Mouse (Mus musculus) megakaryocyte progenitor cell, adult 5-6 weeks (primary cell): Measurements from ENCODE around the gene Fbp1. TPM values are rescaled to one million over a fixed set of nuclear protein-coding genes. Genes with fewer than 3 reads are reported as not detected.
"Not testable (repeated sequence)": the region's sequence is repeated elsewhere in the genome, so short reads cannot be mapped to it uniquely, and the experiment has no call there.

Experiments used
- ATAC-seq: replicated peaks from 2 replicates; pipeline ENCODE4 v1.8.0; 2016; ENCODE audit warnings: mild to moderate bottlenecking, moderate TSS enrichment, inconsistent platforms; ENCODE audit not compliant: poor library complexity
- total RNA-seq, 2 experiments: library from RNA; stranded (forward) in 1 of 2; stranded (reverse) in 1 of 2; fragments of 157-497, 149-512 nt in 1 of 2; fragments of 200-1000 nt in 1 of 2; gene quantifications; 2 replicates each; pipeline versions ENCODE4 v1.2.3 to v1.2.4; 2015 to 2017

Gene Fbp1
- total RNA-seq, 2 experiments from 2014 or later, result 10.5 to 19.5 TPM

DNA sequence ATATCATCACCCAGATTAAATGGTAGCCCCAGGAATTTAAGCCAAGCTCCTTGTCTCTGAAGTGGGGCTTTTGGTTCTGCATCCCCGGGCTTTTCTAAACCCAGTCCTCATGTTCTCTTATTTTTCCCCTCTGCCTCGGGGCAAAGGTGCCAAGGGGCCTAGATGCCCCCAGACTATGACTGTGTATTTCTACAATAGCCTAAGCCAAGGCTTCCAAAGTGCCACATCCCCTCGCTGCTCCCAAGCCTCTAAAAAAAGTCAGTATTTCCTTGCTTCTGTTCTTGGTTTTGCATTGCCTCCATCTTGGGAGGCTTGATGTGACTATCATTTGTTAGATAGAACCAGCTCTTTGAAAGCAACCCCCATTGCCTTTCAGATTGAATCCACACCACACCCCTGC, 3.5 kb downstream of the Fbp1 start:
- no peak for ATAC-seq

DNA sequence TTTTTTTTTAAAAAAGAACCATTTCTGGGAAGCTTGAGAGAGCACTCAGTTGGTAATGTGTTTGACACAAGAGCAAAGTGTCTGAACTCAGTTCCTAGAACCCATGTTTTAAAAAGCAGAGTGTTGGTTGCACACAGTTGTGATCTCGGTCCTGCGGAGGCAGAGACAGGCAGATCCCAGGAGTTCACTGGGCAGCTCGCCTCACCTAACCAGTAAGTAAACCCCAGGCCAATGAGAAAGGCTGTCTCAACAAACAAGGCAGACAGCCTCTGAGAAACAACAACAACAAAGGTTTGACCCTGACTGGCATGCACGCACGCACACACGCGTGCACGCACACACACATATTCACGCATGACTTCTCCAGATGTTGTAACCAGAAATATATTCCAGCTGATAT, 4.2 kb downstream of the Fbp1 start:
- no peak for ATAC-seq

DNA sequence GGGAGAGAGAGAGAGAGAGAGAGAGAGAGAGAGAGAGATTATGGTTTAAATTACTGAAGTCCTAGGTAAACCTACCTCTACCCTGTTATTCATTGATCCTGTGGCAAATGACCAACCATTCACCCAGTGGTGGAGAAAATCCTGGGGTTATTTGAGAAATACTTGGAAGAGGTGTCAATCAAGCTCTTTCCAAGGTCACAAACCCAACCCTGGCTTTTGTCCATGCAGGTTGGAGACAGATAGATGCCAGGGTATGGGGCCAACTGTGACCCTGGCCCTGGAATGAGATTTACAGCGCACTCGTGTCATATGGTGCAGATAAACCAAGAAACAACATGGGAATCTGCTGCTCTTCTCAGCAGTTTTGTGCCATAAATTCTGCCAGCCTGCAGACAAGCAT, 4.6 kb downstream of the Fbp1 start:
- no peak for ATAC-seq

DNA sequence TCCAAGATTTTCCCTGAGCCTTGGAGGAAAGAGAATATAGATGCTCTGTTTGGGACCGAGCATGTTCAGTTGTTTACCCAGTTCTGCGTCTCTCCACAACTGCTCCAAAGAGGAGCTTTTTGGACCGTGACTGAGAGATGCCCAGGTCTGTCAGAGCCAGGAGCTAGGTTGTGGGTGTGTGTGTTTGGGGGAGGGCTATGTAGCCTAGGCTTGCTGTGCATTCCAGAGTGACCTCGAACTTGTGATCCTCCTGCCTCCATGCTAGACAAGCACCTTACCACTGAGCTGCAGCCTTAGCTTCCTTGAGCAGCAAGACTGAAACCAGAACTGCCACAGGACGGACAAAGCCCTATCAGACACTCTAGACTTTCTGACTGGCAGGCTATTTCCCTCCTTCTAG, 5.2 kb downstream of the Fbp1 start:
- ATAC-seq, result no peak

DNA sequence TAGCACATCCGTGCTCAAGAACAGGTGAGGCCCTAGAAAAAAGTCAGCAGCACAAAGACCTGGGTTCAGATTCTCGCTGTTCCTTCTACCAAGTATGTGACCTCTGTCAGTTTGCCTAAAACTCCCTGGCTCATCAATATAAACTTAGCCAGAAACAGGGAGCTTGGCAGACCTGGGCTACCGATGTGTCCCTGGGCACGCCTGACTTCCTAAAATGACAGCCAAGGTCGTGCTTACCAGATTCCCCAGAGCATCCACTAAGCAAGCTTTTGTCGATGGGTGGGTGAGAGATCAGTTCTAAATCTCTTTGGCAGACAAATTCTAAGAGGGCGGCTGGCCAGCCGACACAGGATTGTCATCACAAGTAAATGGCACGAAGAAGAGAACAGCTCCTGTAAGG, 6.7 kb downstream of the Fbp1 start:
- ATAC-seq, result no peak

DNA sequence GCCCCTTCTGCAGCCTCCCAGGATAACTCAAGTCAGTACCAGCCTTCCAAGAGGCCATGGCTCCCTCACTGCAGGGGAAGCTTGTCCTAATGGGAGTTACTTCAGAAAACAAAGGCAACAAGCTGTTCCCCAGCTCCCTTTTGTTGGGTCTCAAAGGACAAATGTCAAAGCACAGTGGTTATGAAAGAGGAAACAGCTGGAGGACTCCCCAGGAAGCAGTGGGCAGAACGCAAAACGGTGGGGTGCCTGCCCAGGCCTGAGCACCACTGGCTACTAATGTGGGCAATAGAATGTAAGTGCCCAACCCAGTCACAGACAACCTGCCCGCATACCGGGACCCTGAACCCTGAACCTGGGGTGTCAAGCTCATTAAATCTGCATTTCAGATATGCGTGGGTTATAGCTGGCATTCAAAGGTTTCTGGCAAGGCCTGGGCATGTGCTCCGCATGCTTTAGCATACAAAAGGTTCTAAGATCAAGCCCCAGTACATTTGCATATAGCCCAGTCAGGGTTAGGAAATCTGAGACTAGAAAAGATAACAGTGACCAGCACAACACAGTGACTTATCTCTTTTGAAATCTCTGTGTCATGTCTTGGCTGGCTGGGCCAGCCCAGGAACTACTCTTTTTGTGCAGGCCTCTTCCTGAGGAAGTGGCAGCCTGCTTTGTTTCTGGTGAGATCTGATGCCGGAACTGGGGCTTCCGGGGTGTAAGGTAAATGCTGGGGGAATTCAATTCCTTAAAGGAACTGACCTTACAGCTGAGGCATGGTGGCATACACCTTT, 8.1 kb downstream of the Fbp1 start:
- ATAC-seq, result peak; percentile 87

DNA sequence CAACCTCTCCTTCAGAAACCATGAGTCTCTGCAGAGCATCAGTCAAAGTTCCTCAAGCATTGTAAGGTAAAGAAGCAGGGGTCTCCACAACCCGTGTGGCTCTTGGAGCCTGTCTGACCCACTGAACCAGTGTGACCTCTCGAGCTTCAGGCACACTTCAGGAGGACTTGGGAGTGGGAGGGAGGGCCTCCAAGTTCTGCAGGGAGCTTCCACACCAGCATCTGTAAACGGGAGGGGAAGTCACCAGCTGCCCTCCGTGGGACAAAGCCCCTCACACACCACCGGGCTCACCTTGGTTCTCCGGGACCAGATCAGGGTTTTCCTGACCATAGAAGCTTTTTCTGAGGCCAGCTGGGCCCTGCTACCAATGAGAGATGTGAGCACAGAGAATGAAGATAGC, 8.7 kb downstream of the Fbp1 start:
- peak; percentile 6 for ATAC-seq

DNA sequence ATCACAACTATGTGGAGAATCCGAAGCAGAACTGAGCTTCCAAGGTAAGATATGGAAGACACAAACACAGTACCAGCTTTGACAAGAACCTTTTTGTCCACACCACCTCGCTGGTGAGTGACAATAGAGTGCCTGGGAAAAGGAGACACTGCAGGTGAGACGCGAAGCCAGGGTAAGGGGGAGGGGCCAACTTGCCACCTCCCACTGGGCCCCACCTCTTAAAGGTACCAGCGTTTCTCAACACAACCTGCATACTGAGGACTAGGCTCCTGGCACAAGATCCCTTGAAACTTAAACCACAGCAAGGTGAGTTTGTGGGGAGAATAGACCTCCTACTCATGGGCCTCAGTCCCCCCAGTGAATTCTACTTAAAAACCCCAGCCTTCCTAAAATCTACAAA, 10.8 kb downstream of the Fbp1 start:
- ATAC-seq, result no peak

DNA sequence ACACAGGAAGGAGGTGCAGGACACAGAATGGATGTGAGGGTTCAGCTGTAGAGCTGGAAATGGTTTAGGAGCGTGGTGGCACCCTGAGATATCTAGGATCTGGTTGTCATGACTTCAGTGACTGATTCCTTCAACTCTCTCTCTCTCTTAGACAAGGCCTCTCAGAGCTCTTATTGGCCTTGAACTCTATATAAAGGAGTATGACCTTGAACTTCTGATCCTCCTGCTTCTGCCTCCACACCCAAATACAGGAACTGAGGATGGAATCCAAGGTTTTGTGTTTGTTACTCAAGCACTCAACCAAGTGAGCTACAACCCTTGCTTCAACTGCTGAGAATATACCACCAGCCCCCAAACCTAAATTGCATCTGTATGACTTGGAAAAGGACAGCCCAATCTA, 12.0 kb downstream of the Fbp1 start:
- ATAC-seq, result no peak

DNA sequence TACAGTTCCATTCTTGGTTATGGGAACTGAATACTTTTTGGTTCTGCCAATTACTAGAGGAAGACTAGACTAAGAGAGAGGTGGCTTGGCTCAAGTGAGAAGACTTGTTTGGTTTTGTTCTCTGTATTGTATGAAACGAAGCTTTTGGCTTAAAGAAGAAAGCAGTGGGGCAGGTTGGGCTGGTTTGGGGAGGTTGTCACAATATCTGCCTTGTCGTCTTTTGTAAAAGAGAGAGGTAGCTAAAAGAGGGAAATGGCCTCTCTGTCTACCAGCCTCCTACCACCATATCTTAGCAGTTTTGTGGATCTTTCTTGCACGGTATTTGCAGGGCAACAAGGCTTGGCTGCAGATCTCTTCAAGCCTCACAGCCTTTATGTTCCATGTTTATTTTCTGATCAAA, 15.8 kb downstream of the Fbp1 start:
- ATAC-seq, result no peak

DNA sequence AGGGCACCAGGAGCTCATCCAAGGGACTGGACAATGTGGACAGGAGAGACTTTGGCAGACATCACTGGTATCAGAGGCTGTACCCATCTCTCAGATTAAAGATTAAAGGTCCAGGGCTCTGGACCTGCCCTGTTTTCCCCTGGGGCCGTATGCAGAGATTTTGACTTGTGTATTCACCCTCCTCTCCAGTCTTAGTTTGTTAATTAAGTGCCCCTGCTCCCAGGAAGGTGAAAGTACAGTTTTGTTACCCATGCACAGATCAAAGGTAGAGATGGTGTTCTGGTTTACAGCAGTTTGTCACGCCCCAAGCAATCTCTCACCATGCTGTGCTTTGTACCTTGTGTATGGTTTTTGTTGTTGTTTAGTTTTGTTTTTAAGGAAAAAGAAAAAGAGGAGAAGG, 17.5 kb downstream of the Fbp1 start:
- ATAC-seq, result no peak

DNA sequence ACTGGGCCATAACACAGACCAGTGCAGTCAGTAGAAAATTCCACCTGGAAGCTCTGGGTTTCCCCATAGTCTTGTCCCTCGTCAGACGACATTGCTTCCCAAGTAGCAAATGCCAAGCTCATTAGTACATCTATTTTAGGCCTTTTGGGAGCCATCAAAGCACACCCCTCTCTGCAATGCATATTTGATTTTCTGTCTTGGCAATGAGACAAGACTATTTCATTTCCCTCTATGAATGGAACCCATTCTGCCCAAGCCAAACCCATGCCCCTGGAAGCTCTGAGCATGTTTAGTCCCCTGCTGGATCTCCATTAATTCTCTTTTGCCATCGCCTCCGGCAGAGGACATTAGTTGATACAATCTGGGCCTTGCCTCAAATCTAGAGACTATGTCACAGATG, 21.3 kb downstream of the Fbp1 start:
- ATAC-seq, result no peak

DNA sequence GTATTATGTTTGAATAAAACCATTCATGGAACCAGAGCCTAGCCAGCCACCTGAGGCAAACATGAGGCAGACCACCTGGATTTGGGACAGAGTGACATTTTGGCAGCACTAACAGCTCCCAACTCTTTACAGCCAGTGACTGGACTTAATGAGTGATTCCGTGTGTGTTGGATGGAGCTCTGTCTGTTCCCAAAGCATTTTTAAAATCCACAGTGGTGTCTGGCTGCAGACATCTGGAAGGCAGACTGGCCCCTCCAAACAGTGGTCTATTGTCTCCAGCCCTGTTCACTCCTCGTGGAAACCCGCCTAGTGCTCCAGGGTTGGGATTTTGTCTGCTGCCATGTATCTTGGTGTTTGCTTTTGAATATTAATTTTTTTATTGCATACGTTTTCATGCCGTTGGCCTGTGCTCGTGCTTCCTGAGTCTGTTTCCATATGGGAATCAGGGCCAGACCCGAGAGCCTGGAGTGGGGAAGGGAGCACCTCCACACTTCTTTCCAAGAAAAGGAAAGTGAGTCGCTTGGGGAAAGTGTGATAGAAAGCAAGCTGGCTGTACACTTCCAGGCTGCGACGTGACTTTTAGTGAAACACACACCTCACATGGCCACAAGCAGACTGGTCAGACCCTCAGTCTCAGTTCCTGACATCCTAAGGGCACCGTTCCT, 22.3 kb downstream of the Fbp1 start:
- no peak for ATAC-seq

DNA sequence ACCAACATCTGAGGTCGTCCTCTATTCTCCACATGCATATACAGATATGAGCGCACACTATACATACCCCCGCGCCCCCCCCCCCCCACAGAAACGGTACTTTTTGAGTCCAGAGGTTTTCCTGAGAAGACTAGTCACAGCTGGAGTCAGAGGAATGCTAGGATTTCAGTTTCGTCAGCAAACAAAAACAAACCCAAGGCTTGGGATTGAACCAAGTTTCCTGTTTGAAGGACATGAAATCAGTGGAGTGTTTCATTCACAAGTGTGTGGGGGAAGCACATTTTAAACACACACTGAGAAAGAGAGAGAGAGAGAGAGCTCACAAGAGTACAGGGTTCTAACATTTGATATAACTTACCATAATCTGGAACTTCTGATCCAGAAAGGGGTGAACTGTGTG, 24.3 kb downstream of the Fbp1 start:
- ATAC-seq, result no peak

DNA sequence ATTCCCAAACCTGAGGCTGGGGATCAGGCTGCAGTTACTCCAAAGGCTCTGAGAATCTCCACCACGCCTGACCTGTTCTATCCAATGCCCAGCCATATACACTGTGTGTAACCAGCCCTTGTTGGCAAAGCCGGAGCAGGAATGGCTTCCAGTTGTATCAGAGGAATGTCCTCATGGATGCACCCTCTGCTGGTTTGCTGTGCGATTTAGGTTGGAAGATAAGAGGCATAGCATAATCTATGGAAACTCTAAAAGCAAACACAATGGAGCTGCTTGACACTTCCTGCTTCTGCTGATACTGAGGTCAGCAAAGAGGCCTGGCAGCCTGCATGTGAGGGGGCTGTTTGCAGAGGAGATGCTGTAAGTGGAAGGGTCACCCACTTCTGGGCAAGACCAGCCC, 25.2 kb downstream of the Fbp1 start:
- no peak for ATAC-seq

DNA sequence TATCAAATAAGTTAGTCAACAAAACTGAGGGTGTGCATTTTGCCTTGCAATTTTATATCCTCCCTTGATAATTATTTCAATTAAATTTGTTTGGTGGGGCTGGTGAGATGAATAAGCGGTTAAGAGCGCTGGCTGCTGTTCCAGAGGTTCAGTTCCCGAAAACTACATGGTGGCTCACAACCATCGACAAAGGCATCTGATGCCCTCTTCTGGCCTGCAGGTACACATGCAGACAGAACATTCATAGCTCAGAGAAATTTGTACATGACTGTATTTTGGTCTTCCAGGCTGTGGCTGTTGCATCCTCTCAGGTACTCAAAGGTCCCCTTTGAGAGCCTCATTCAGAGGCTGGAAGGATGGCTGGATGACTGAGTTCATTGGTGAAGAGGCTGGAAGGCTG, 28.0 kb downstream of the Fbp1 start:
- no peak for ATAC-seq

DNA sequence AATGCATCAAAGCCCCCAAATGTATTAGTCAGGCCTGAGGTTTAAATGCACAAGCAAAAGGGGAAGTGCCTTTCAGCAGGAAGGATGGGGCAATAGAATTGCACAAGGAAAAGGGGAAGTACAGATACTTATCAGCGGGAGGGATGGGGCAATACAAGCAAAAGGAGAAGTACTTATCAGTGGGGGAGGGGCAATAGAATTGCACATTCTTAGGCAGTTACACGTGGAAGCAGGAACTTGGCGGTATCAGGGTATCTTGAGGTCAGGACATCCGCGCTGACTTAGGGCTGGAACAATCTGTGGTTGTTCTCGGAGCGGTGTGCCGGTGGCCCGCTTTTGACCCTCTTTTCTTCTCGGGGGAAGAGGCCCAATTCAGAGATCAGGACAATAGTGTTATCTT, 28.8 kb downstream of the Fbp1 start:
- ATAC-seq, result not testable (repeated sequence)

DNA sequence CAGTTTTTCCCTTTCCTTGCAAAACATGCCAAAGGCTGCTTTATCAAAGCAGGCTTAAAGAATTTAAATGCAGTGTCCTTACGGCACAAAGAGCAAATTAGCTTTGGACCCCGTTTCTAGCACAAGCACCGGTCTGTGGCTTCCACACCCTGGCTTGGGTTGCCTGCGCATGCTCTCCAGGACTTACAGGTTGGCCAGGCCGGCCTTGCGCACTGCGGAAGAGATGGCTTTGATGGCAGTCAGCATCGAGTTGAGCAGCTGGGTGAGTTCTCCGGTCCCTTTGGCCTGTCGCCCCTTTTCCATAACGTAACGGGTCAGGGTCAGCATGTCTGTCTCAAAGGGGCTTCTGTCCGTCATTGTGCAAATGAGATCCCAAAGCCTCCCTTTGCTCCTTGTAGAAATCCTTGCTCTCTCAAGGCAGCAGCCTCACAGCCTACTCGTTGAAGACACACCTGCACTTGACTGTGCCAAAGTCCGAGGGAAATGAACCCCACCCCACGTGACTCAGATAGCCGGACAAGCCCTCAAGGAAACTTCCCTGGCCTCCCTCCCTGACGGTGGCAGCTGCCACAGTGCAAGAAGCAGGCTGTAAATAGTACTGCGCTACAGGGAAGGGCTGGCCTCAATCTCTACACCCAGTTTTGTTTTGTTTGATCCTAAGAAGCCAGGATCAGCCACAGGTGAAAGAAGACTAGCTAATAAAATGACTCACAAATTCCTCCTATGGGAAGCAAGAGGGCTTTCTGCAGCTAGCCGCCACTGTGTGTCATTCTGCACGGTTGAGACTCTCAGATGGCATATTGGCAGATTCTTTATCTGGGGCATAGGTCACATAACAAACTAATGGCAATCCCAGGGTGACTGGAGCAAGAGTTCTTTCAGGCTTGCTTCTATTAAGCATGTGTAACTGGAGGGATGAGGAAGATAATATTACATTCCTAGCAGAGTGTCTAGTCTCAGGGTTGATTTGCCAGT, 29.9 kb downstream of the Fbp1 start, which contains the start of gene Fbp2:
TSS of gene Fbp2 (minus strand) at position 482 of the 975 bp plus-strand sequence.
- no peak for ATAC-seq

DNA sequence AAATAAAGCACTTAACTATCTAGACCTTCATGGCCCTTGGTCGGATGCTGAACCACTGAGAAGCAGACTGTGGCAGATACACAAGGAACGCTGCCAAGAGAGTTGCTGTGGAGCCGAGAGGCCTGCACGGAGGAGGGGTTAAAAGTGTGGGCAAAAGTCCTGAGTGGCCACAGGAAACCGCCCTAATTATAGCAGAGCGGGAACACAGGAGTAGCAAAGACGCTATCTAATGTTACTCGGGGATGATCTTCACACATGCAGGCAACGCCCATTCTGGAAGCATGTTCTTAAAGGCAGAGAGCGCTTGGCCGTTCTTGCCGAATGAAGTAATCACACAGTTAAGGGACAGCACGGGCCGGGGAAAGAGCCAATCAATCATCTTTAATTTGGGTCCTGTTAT, 31.2 kb downstream of the Fbp1 start:
- ATAC-seq, result no peak

DNA sequence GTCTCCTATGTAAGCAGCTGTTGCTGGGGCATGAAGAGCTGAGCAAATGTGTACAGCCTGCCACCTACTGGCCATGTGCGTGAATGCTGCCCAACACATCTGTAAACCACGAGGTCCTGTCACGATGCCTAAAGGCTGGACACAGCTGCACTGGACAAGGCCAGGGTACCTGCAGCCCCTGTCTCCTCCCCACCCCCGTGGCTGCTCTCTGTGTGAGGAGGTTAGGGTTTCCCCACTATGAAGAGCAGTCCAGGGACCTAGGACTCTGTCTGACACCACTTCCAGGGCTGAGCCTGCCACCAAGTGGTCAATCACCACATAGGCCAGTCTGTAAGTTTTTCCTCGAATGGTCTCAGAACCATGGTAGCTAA, 31.8 kb downstream of the Fbp1 start:
- peak; percentile 93 for ATAC-seq
